Mouse (Mus musculus) cerebellum, postnatal 25 days (tissue): ENCODE measurements around the gene Eif6.

Experiments
- DNase-seq, 2 experiments: peaks; one replicate each; pipeline ENCODE4 v3.0.0; 2021; ENCODE audit warnings: mixed read lengths in 2 of 2

The Eif6 gene

GRCm38 (mm10) chr2:155784534-155784933, 42.2 kb downstream of the Eif6 start:
- peak; percentile 63 to 68 for DNase-seq

GRCm38 (mm10) chr2:155779506-155779905, 47.2 kb downstream of the Eif6 start:
- peak in 1 of 2 experiments; percentile 53 for DNase-seq

DNA sequence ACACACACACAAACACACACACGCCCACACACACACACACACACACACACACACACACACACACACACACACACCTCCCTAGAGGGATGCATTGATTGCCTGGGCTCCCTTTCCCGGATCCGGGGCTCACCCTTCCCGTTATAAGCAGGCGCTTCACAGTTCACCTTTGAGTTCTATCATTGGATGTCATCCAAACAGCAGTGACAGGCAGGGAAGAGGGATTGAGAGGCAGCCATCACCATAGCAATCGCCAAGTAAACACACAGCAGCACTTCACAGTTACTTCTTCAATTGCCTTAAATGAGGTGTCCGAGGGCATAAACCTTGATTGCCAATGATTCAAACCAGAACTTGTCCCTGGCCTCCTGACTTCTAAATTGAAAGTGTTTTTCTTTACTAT, 47.7 kb downstream of the Eif6 start:
- peak; percentile 47 to 59 for DNase-seq

GRCm38 (mm10) chr2:155778004-155778403, 48.7 kb downstream of the Eif6 start:
- DNase-seq = peak; percentile 52 to 60

GRCm38 (mm10) chr2:155777688-155777985, 49.1 kb downstream of the Eif6 start:
- DNase-seq = no peak

- peak; percentile 49 to 61 for DNase-seq
These were observed 49.7 kb downstream of the Eif6 start for GRCm38 (mm10) chr2:155776824-155777687.

- peak; percentile 86 to 88 for DNase-seq
These were observed 51.0 kb downstream of the Eif6 start for GRCm38 (mm10) chr2:155775685-155776263.

DNA sequence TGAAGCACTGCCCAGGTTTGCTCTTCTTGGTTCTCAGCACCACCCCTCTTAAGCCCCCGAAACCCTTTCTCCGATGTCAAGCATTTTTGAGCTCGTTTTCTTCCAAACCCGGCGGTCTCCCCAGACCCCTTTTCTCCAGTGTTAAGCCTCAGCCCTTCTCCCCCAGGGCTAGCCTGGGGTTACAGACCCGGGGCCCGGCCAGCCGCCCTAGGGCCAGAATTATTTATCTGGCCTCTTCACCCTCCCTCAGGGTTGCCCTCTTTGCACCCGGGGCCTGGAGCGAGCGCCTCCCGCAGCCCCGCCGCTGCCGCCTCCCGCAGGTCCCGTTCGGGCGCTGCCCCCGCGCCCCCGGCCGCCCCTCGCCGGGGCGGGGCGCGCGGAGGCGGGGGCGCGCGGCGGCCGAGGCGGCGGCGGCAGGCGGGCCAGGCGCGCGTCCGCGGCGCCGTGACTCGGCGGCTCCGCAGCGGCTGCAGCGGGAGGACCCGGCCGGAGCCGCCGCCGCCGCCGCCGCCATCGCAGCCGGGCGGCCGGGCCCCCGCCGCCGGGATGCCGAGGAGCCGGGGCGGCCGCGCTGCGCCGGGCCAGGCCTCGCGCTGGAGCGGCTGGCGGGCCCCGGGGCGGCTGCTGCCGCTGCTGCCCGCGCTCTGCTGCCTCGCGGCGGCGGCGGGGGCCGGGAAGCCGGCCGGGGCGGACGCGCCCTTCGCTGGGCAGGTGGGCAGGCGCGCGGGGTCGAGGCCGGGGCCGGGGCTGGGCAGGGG, 51.6 kb downstream of the Eif6 start, which contains the start of gene Mmp24:
TSS of gene Mmp24 (plus strand) at position 416 of the 758 bp plus-strand sequence.
- DNase-seq = peak; percentile 68 to 74

- DNase-seq = peak; percentile 55 to 68
These were observed 52.3 kb downstream of the Eif6 start for GRCm38 (mm10) chr2:155774261-155774926.

- peak; percentile 47 to 50 for DNase-seq
These were observed 53.1 kb downstream of the Eif6 start for GRCm38 (mm10) chr2:155773664-155774063.
